Mouse (Mus musculus) G1E (cell line): ENCODE data around the gene Cfb. TPM values are rescaled to one million over a fixed set of nuclear protein-coding genes. Genes with fewer than 3 reads are reported as not detected.

Experiments used
- ATAC-seq: 2 replicates; pipeline ENCODE4 v1.8.0; 2016; ENCODE audit warnings: mild to moderate bottlenecking; ENCODE audit not compliant: insufficient number of reproducible peaks, poor library complexity, low FRiP score, severe bottlenecking; ENCODE audit errors: extremely low read depth
- DNase-seq: peaks from one replicate; pipeline ENCODE4 v3.0.0; 2012; ENCODE audit warnings: low spot score
- H3K27me3 ChIP-seq: 2 replicates; pipeline ENCODE4 v1.6.1; 2012; ENCODE audit warnings: mild to moderate bottlenecking, low read length, inconsistent platforms; ENCODE audit not compliant: insufficient read depth
- H3K36me3 ChIP-seq: replicated peaks from 2 replicates; pipeline ENCODE3; 2012; ENCODE audit warnings: mild to moderate bottlenecking, inconsistent platforms
- H3K4me1 ChIP-seq: 2 replicates; pipeline ENCODE4 v1.6.1; 2012; ENCODE audit warnings: low read depth, low read length, inconsistent platforms, mixed read lengths; ENCODE audit not compliant: insufficient read depth
- H3K4me3 ChIP-seq: 2 replicates; pipeline ENCODE4 v1.5.1; 2012; ENCODE audit warnings: low read depth, mild to moderate bottlenecking, inconsistent platforms, low read length, moderate library complexity, mixed read lengths
- H3K9me3 ChIP-seq: replicated peaks from 2 replicates; pipeline ENCODE4 v1.6.1; 2012; ENCODE audit warnings: inconsistent platforms
- CTCF ChIP-seq: IDR thresholded peaks from 2 replicates; pipeline ENCODE4 v1.5.1; 2012; ENCODE audit warnings: low read depth, low read length, inconsistent platforms, mixed read lengths
- GATA1 ChIP-seq: IDR thresholded peaks from 2 replicates; pipeline ENCODE4 v1.6.1; 2012; ENCODE audit warnings: borderline replicate concordance, low read length, inconsistent platforms, mixed read lengths
- GATA2 ChIP-seq: IDR thresholded peaks from 2 replicates; pipeline ENCODE4 v1.6.1; 2012; ENCODE audit warnings: low read depth, low read length, inconsistent platforms, borderline replicate concordance
- POLR2AphosphoS5 ChIP-seq: IDR thresholded peaks from 2 replicates; pipeline ENCODE4 v1.6.1; 2012; ENCODE audit warnings: low read depth, low read length, inconsistent platforms; ENCODE audit not compliant: insufficient replicate concordance
- TAL1 ChIP-seq: conservative IDR thresholded peaks from 2 replicates; pipeline ENCODE4 v1.6.1; 2012; ENCODE audit warnings: low read depth, low read length, inconsistent platforms, mixed read lengths
- polyA plus RNA-seq: library from polyadenylated mRNA; stranded (reverse); fragments of >175 nt; gene quantifications from 2 replicates; pipeline ENCODE4 v1.2.3, GENCODE M21; 2012
- total RNA-seq, 2 experiments: library from RNA; stranded (forward) in 1 of 2; stranded (reverse) in 1 of 2; fragments of 200-1000 nt in 1 of 2; fragments of >200 nt in 1 of 2; fragmentation: Nextera tagmentation in 1 of 2; gene quantifications; 2 replicates each; pipeline ENCODE4 v1.2.3; 2014 to 2017

Cfb gene
- total and polyA plus RNA-seq, 3 experiments, result not detected

GRCm38 (mm10) chr17:34874321-34874720, 12.0 kb upstream of the Cfb start:
- H3K9me3 ChIP-seq, result no peaks in the 10 kb centered on the region
- no peaks in the 10 kb centered on the region for H3K36me3 ChIP-seq
- H3K4me3 ChIP-seq, result no peak overlapping the region
- ATAC-seq (no peak), DNase-seq (no peak)
- H3K4me1 ChIP-seq, result no peaks in the 10 kb centered on the region
- TF ChIP-seq GATA1 (no peak), GATA2 (no peak), CTCF (no peak), POLR2AphosphoS5 (no peak), TAL1 (no peak)
- H3K27me3 ChIP-seq, result peaks cover 23% of the 10 kb centered on the region

- Histone ChIP-seq H3K36me3 (no peaks in the 10 kb centered on the region), H3K4me3 (no peak overlapping the region), H3K9me3 (no peaks in the 10 kb centered on the region), H3K27me3 (peaks cover 45% of the 10 kb centered on the region), H3K4me1 (peaks cover 4% of the 10 kb centered on the region; the same call in 1 of the 2 replicates)
- ATAC-seq (no peak), DNase-seq (no peak)
- TF ChIP-seq GATA1 (no peak), GATA2 (no peak), POLR2AphosphoS5 (no peak), CTCF (no peak), TAL1 (no peak)
These were observed 3.7 kb upstream of the Cfb start for GRCm38 (mm10) chr17:34865981-34866380.

GRCm38 (mm10) chr17:34861704-34862415, 458 bp downstream of the Cfb start:
- Histone ChIP-seq H3K27me3 (peaks cover 52% of the 10 kb centered on the region), H3K9me3 (no peaks in the 10 kb centered on the region), H3K4me3 (no peak overlapping the region), H3K36me3 (peaks cover 15% of the 10 kb centered on the region), H3K4me1 (peaks cover 20% of the 10 kb centered on the region)
- no peak for ATAC-seq
- no peak for TF ChIP-seq POLR2AphosphoS5
- no peak for TF ChIP-seq GATA2
- TF ChIP-seq GATA1, result no peak
- TF ChIP-seq CTCF, result no peak
- no peak for TF ChIP-seq TAL1
- no peak for DNase-seq

- H3K4me1 ChIP-seq, result peaks cover 20% of the 10 kb centered on the region
- H3K27me3 ChIP-seq, result peaks cover 45% of the 10 kb centered on the region
- H3K36me3 ChIP-seq, result peaks cover 28% of the 10 kb centered on the region
- TF ChIP-seq CTCF, result no peak
- TF ChIP-seq POLR2AphosphoS5, result no peak
- TF ChIP-seq TAL1, result no peak
- ATAC-seq (no peak), DNase-seq (no peak)
- H3K4me3 ChIP-seq, result no peak overlapping the region
- no peaks in the 10 kb centered on the region for H3K9me3 ChIP-seq
These were observed 1.8 kb downstream of the Cfb start for GRCm38 (mm10) chr17:34860514-34860913.

- ATAC-seq (no peak), DNase-seq (no peak)
- Histone ChIP-seq H3K9me3 (no peaks in the 10 kb centered on the region), H3K4me3 (no peak overlapping the region), H3K36me3 (peaks cover 47% of the 10 kb centered on the region), H3K4me1 (peaks cover 20% of the 10 kb centered on the region), H3K27me3 (peaks cover 31% of the 10 kb centered on the region)
- TF ChIP-seq TAL1 (no peak), GATA1 (no peak), CTCF (no peak), POLR2AphosphoS5 (no peak), GATA2 (no peak)
These were observed 3.6 kb downstream of the Cfb start for GRCm38 (mm10) chr17:34858670-34859069.

- DNase-seq, result no peak
- no peak overlapping the region for H3K4me3 ChIP-seq
- no peaks in the 10 kb centered on the region for H3K9me3 ChIP-seq
- TF ChIP-seq POLR2AphosphoS5 (no peak), GATA2 (no peak), TAL1 (no peak), CTCF (peak; percentile 60; the same call in 1 of the 2 replicates)
- peaks cover 7% of the 10 kb centered on the region for H3K27me3 ChIP-seq
- peaks cover 73% of the 10 kb centered on the region for H3K36me3 ChIP-seq
- peaks cover 39% of the 10 kb centered on the region for H3K4me1 ChIP-seq
- ATAC-seq, result no peak
These were observed 6.5 kb downstream of the Cfb start for GRCm38 (mm10) chr17:34855825-34856224.
